Mouse (Mus musculus) heart, adult 2 months (tissue): ENCODE measurements at regions not wholly inside any gene's neighbourhood (a gene's known extent, or its start where the extent isn't known, plus 50 kb on each side); places are given as distances from the start of the nearest gene placed in this dataset.

ENCODE experiments used
- DNase-seq, 2 experiments: peaks; one replicate each; pipeline ENCODE4 v3.0.0; 2021
- H3K27ac ChIP-seq: fragments of 200-600 bp; 2 replicates; pipeline ENCODE4 v1.8.1; 2022
- H3K27me3 ChIP-seq: fragments of 200-500 bp; 2 replicates; pipeline ENCODE4 v1.6.1; 2012; ENCODE audit warnings: mild to moderate bottlenecking, low read length, inconsistent platforms, mixed read lengths; ENCODE audit not compliant: control insufficient read depth, insufficient read depth
- H3K36me3 ChIP-seq: fragments of 200-500 bp; 2 replicates; pipeline ENCODE4 v1.6.1; 2012; ENCODE audit warnings: low read length, inconsistent platforms; ENCODE audit not compliant: control insufficient read depth, insufficient read depth
- H3K4me1 ChIP-seq: fragments of 200-500 bp; 2 replicates; pipeline ENCODE4 v1.6.1; 2011; ENCODE audit warnings: low read length; ENCODE audit not compliant: control insufficient read depth, insufficient read depth
- H3K4me3 ChIP-seq: fragments of 200-600 bp; 2 replicates; pipeline ENCODE4 v1.8.1; 2022
- H3K79me2 ChIP-seq: fragments of 200-500 bp; replicated peaks from 2 replicates; pipeline ENCODE4 v1.6.1; 2012; ENCODE audit warnings: mild to moderate bottlenecking, inconsistent platforms, low read length, moderate library complexity, mixed read lengths; ENCODE audit not compliant: control insufficient read depth, insufficient read depth
- H3K9ac ChIP-seq: fragments of 200-500 bp; 2 replicates; pipeline ENCODE4 v1.6.1; 2012; ENCODE audit warnings: low read depth, mild to moderate bottlenecking, control low read depth, inconsistent platforms, low read length, mixed read lengths
- CTCF ChIP-seq: fragments of 200-600 bp; IDR thresholded peaks from 2 replicates; pipeline ENCODE4 v1.8.1; 2022; ENCODE audit warnings: antibody characterized with exemption, mild to moderate bottlenecking, moderate library complexity
- EP300 ChIP-seq: fragments of 200-500 bp; IDR thresholded peaks from 2 replicates; pipeline ENCODE4 v1.6.1; 2011; ENCODE audit warnings: low read depth, low read length, control low read depth; ENCODE audit not compliant: insufficient read depth
- POLR2A ChIP-seq: fragments of 200-500 bp; IDR thresholded peaks from 2 replicates; pipeline ENCODE4 v1.6.1; 2011; ENCODE audit warnings: mild to moderate bottlenecking, low read depth, low read length, control low read depth; ENCODE audit not compliant: insufficient read depth
- WGBS: fragments of 180-500 bp; shearing (Covaris S2); methylation state at CpG from one replicate; pipeline ENCODE4 v1.1.7; 2018; 5-methylcytosine and 5-hydroxymethylcytosine counted together
- intact Hi-C: fragments of 180-260 bp; cut with DNase I; formaldehyde crosslinking; loops from one replicate; pipeline ENCODE4 v1.15.1; 2025

DNA sequence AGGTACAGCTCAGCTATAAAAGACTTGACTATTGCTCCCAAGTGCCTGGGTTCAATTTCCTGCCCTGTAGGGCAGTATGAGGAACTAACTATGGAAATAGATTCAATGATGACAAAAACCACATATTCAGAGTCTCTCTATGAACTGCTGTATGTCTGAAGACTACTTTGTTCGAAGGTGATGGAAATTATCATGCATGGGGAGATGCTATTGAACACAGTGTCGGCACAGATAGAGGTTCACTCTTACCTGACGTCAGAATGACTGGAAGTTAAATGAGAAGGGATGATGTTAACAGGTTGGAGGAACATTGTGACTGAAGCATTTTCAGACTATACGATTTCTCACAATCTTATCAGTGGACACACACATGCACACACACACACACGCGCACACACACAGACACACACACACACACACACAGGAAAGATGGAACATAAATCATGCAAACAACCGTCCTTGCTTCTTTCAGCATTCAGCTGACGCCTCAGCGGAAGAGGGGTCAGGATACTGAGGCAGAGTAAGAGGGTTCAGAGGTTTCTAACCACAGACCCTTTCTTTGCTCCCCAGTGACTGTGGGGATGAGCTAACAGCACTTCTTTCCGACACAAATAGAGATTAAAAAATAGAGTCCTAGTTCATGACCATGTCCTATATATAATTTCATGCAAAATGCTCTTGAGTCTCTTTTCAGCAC, 974.3 kb upstream of the Sel1l start:
- Histone ChIP-seq H3K79me2 (no peaks in the 10 kb centered on the region), H3K4me3 (no peak overlapping the region), H3K36me3 (no peaks in the 10 kb centered on the region), H3K4me1 (no peaks in the 10 kb centered on the region), H3K9ac (no peak overlapping the region), H3K27ac (no peak overlapping the region), H3K27me3 (no peaks in the 10 kb centered on the region)
- intact Hi-C loops, result no loop called here
- TF ChIP-seq CTCF, result no peak
- no peak for TF ChIP-seq EP300
- no peak for TF ChIP-seq POLR2A
- DNase-seq, result no peak
- WGBS, result 65% methylated on average over 10 of the region's 10 CpGs

DNA sequence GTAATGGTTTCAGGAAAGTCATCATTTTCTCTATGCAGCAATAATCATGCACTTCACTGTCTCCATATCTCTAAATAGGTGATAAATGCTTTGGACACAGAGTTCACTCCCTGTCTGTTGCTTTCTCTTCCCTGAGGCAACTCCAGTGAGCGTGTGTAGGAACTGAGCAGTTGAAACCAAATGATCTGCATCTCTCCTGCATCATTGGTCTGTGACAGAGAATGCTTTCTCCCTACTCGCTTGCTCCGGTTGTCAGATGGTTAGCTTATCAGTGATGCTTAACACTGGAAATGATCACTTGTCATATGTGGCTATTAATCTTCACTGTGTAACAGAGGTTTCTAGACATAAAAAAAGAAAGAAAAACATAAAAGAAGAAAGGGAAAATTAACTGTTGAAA, 969.7 kb upstream of the Sel1l start:
- DNase-seq, result no peak
- no peaks in the 10 kb centered on the region for H3K4me1 ChIP-seq
- no peaks in the 10 kb centered on the region for H3K27me3 ChIP-seq
- H3K4me3 ChIP-seq, result no peak overlapping the region
- H3K9ac ChIP-seq, result no peak overlapping the region
- TF ChIP-seq CTCF (no peak), EP300 (no peak), POLR2A (no peak)
- no peaks in the 10 kb centered on the region for H3K79me2 ChIP-seq
- 60% methylated on average over 3 of the region's 3 CpGs for WGBS
- H3K27ac ChIP-seq, result no peak overlapping the region
- H3K36me3 ChIP-seq, result no peaks in the 10 kb centered on the region
- intact Hi-C loops, result no loop called here

DNA sequence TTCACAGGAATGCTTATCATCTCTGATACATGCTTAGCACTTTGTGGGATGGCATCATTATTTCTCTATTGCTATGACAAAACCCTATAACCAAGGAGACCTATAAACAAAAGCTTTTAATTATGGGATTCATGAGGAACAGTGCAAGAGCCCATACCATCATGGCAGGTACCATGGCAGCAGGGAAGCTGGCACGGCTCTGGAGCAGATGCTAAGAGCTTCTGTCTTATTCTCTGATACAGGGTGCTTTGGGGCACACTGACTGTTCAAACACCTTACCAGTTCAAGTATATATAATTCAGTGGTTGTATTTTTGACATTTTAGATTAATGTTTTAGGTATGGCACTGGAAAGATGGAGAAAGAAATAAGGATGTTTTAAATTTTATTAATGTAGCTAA, 952.2 kb upstream of the Sel1l start:
- no peak for DNase-seq
- 78% methylated on average over 1 of the region's 1 CpGs for WGBS

DNA sequence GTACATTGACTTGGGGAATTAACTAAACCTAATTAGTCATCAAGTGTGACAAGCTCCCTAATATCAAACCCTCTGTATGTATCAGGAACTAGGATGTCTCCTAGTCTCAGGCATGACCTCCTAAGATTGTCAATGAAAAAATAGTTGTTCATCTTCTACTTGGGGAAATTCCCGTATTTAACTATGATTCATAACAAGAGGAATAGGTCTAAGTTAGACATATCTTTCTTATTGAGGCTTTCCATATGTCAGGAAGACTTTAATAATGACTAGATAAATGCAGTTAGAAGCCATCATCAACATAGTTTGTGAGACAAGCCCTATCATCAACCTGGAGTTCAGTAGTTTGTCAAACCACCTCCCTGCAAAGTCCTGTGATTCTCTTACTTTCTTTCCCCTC, 934.4 kb upstream of the Sel1l start:
- intact Hi-C loops, result no loop called here
- DNase-seq, result no peak
- Histone ChIP-seq H3K36me3 (no peaks in the 10 kb centered on the region), H3K79me2 (no peaks in the 10 kb centered on the region), H3K9ac (no peak overlapping the region), H3K4me1 (no peaks in the 10 kb centered on the region), H3K27me3 (no peaks in the 10 kb centered on the region), H3K4me3 (no peak overlapping the region), H3K27ac (no peak overlapping the region)
- no peak for TF ChIP-seq EP300
- TF ChIP-seq POLR2A, result no peak
- no peak for TF ChIP-seq CTCF
- WGBS, result 51% methylated on average over 1 of the region's 1 CpGs

More for the DNA sequence above, 952.2 kb upstream of the Sel1l start:
- H3K79me2 ChIP-seq, result no peaks in the 10 kb centered on the region
- H3K36me3 ChIP-seq, result no peaks in the 10 kb centered on the region
- intact Hi-C loops, result no loop called here
- no peak overlapping the region for H3K4me3 ChIP-seq
- no peak overlapping the region for H3K27ac ChIP-seq
- H3K4me1 ChIP-seq, result no peaks in the 10 kb centered on the region
- no peak overlapping the region for H3K9ac ChIP-seq
- TF ChIP-seq EP300 (no peak), POLR2A (no peak), CTCF (no peak)
- H3K27me3 ChIP-seq, result no peaks in the 10 kb centered on the region

DNA sequence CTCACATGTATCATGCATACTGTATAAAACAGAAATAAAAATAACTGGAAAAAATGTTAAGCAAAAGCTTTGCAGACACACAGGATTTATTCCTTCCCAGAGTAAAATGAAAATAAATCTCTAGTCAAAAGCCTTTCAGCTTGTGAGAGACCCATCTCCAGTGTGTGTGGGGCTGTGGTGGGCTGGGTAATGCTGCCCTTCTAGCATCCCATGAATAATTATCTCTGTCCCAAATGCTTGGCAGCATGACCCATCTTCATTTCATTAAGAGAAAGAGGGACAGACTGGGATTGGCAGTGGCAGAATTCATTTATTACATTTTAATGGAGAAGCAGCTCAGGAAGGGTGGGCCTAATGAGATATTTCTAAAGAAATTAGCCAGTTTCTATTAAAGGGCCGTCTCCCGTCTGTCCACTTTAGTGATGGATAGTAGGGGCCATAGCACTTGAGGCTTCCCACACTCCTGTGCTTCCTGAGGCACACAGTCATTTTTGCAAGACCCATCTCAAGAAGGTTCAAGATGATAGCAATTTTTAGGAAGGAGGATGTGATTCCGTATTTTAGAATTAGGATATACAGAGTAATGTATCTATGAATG, 930.8 kb upstream of the Sel1l start:
- Histone ChIP-seq H3K4me3 (no peak overlapping the region), H3K4me1 (no peaks in the 10 kb centered on the region), H3K36me3 (no peaks in the 10 kb centered on the region), H3K9ac (no peak overlapping the region), H3K27ac (no peak overlapping the region), H3K79me2 (no peaks in the 10 kb centered on the region), H3K27me3 (no peaks in the 10 kb centered on the region)
- intact Hi-C loops, result no loop called here
- TF ChIP-seq EP300, result no peak
- 76% methylated on average over 3 of the region's 3 CpGs for WGBS
- no peak for DNase-seq

DNA sequence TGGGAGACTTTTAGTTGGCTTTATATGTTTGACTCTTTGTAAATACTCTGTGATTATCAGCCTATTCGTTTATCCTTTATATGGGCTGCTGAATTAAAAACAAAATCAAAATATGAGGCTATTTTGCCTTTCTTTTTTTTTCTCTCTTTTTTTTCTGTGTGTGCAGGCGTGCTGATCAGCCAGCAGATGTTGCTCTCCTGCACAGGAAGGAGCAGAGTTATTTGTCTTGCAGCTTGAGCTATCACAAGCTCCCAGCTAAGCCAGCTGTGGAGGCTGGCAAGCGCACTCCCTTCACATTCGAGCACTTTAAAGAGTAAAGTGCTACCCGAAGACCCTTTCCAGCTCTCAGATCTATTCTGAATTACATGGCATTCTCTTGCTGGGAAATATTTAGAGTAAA, 926.7 kb upstream of the Sel1l start:
- no peak overlapping the region for H3K4me3 ChIP-seq
- H3K27ac ChIP-seq, result no peak overlapping the region
- intact Hi-C loops, result no loop called here
- whole genome bisulfite sequencing, result 42% methylated on average over 5 of the region's 5 CpGs
- H3K4me1 ChIP-seq, result no peaks in the 10 kb centered on the region
- H3K36me3 ChIP-seq, result no peaks in the 10 kb centered on the region
- no peaks in the 10 kb centered on the region for H3K27me3 ChIP-seq
- TF ChIP-seq POLR2A, result no peak
- no peak for TF ChIP-seq EP300
- no peak for TF ChIP-seq CTCF
- no peak overlapping the region for H3K9ac ChIP-seq
- no peak for DNase-seq
- no peaks in the 10 kb centered on the region for H3K79me2 ChIP-seq
